Mouse (Mus musculus) lung, postnatal 0 days (tissue): ENCODE data around the gene Decr2.

Source experiments
- CTCF ChIP-seq: IDR thresholded peaks from 2 replicates; pipeline ENCODE4 v1.5.1; 2016; ENCODE audit warnings: antibody characterized with exemption, mild to moderate bottlenecking
- EP300 ChIP-seq: IDR thresholded peaks from 2 replicates; pipeline ENCODE4 v1.6.1; 2016; ENCODE audit warnings: antibody characterized with exemption, mild to moderate bottlenecking, control low read depth

DNA sequence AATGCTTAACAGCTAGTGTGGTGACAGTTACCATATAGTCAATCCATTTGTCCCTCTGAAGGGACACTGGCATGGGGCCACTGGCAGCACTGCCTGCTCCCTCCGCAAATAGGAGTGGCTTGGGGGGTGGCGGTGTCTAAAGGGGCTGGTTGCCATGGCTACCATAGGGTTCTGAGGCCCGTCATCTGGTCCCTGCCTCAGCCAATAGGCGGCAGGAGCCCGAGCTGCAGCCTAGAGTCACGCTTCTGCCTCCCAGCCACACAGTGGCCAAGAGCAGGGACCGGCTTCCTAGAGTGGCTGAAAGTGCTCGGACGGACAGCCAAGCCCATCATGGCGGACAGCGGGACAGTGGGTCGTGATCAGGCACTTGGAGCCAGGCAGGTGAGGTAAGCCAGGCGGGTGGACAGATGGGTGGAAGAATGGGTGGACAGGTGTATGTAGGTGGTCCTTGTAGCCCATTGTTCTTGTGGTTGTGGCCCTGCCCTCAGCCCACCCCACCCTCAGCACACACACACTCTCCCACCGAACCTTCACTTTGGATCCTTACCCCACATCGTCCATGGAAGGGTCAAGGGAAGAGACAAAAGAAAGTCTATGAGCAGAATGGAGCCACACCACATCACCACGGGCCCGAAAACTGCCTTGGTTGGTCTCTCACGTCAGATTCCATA, 41.1 kb upstream of the Decr2 start:
- TF ChIP-seq CTCF (no peak), EP300 (no peak)
